Mouse (Mus musculus) midbrain, postnatal 0 days (tissue): Measurements from ENCODE around the gene Zeb2. TPM values are rescaled to one million over a fixed set of nuclear protein-coding genes. Genes with fewer than 3 reads are reported as not detected.

ENCODE experiments used
- ATAC-seq: fragments of 200-750 bp; cut with Nextera tagmentation; 2 replicates; pipeline ENCODE4 v1.8.0; 2017; ENCODE audit warnings: moderate number of reproducible peaks, mild to moderate bottlenecking, moderate TSS enrichment, moderate library complexity; ENCODE audit not compliant: low FRiP score
- DNase-seq: peaks from one replicate; pipeline ENCODE4 v3.0.0-alpha.2; 2015; ENCODE audit warnings: low spot score
- H3K27ac ChIP-seq: fragments of 300-500 bp; sonication (generic); 2 replicates; pipeline ENCODE4 v1.5.1; 2014; ENCODE audit warnings: low read depth, mild to moderate bottlenecking, low read length, mixed read lengths
- H3K27me3 ChIP-seq: fragments of 300-500 bp; sonication (generic); 2 replicates; pipeline ENCODE4 v1.6.1; 2014; ENCODE audit warnings: low read length, control low read depth, mixed read lengths; ENCODE audit not compliant: insufficient read depth
- H3K36me3 ChIP-seq: fragments of 300-500 bp; sonication (generic); 2 replicates; pipeline ENCODE4 v1.6.1; 2014; ENCODE audit warnings: low read length, control low read depth, mixed read lengths; ENCODE audit not compliant: insufficient read depth
- H3K4me1 ChIP-seq: fragments of 300-500 bp; sonication (generic); 2 replicates; pipeline ENCODE4 v1.6.1; 2014; ENCODE audit warnings: mild to moderate bottlenecking, control low read depth, antibody characterized with exemption, low read length, mixed read lengths; ENCODE audit not compliant: insufficient read depth
- H3K4me2 ChIP-seq: fragments of 300-500 bp; sonication (generic); 2 replicates; pipeline ENCODE4 v1.6.1; 2014; ENCODE audit warnings: low read depth, mild to moderate bottlenecking, low read length, mixed read lengths; ENCODE audit not compliant: poor library complexity, severe bottlenecking
- H3K4me3 ChIP-seq: fragments of 300-500 bp; sonication (generic); 2 replicates; pipeline ENCODE4 v1.5.1; 2014; ENCODE audit warnings: low read depth, mild to moderate bottlenecking, low read length, moderate library complexity
- H3K9ac ChIP-seq: fragments of 300-500 bp; sonication (generic); replicated peaks from 2 replicates; pipeline ENCODE4 v1.6.1; 2014; ENCODE audit warnings: mild to moderate bottlenecking, low read length, moderate library complexity, mixed read lengths; ENCODE audit not compliant: poor library complexity, severe bottlenecking
- H3K9me3 ChIP-seq: fragments of 300-500 bp; sonication (generic); 2 replicates; pipeline ENCODE4 v1.6.1; 2016; ENCODE audit warnings: low read length, control low read depth
- CTCF ChIP-seq: IDR thresholded peaks from 2 replicates; pipeline ENCODE4 v1.5.1; 2016; ENCODE audit warnings: antibody characterized with exemption, mild to moderate bottlenecking
- WGBS: fragments of 180-500 bp; shearing (Covaris S2); extraction: QIAGEN DNeasy Blood & Tissue Kit; methylation state at CpG from one replicate; pipeline ENCODE4 v1.1.7; 2014; 5-methylcytosine and 5-hydroxymethylcytosine counted together
- polyA plus RNA-seq: library from polyadenylated mRNA; unstranded; fragments of >200 nt; fragmentation: Nextera tagmentation; extraction: Ambion mirVana; gene quantifications from 2 replicates; pipeline ENCODE4 v1.2.1, GENCODE M21; 2015
- total RNA-seq: library from RNA; depleted of rRNA; stranded (reverse); fragments of >200 nt; gene quantifications from 2 replicates; pipeline ENCODE4 v1.2.3, GENCODE M21; 2014

The Zeb2 gene
- total and polyA plus RNA-seq, 2 experiments from 2014 or later: 15.3 to 39.6 TPM

DNA sequence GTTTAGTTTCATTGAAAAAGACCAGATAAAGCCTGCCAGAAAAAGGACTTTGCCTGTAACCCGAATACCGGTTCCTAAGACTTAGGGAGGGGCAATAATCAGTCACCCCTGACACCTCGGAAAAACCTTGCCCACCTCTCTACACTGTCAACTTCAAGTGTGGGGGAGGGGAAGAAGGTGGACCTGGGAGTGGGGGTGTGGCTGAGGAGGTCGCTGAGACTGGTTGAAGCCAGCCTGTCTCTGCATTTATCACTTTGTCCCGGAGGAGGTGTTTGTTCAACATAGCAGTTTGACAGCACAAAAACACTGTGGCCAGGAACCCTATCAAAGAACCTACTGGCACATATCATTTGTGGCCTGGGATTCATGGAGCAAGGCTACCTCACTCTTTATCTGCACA lies 19.2 kb downstream of the Zeb2 start:
- no peak for DNase-seq

DNA sequence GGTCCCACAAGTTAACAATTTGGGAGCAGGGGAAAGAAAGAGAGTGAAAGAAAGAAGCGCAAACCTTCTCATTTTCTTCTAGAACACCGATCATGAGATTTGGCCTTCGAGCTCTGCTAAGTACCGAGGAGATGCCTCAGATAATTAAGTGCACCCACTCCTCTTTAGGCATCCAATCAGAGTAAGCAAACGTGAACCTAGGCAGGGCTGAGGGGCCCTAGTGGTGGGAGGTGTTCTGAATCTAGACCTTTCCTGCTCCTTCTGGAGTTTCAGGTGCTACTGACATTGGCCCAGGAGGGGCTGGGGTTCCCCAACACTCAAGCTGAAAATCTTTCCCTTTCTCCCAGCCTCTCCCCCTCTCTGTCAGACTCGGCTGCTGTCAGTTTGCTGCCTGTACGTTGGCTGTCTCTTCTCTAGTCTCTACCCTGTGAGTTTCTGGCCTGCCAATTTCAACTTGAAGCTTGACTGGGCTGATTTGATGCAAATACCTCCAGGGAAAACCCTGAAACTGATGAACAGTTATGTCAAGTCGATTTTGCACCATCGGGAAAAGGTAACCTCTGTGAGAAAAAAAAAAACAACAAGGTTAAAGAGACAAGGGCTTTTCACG lies 20.5 kb downstream of the Zeb2 start:
- DNase-seq (no peak), ATAC-seq (no peak)
- H3K9ac ChIP-seq: no peak overlapping the region
- no peak overlapping the region; the same call in 1 of the 2 replicates for H3K4me2 ChIP-seq
- peak; percentile 30; the same call in 1 of the 2 replicates for TF ChIP-seq CTCF
- 0 out of 2 replicates have a peak, but pooled peaks cover 4% of the 10 kb centered on the region for H3K4me1 ChIP-seq
- 30% methylated on average over 10 of the region's 10 CpGs for WGBS
- peak overlapping the region; percentile 38; the same call in 1 of the 2 replicates for H3K27ac ChIP-seq
- no peaks in the 10 kb centered on the region for H3K27me3 ChIP-seq
- H3K4me3 ChIP-seq: no peak overlapping the region
- no peaks in the 10 kb centered on the region for H3K9me3 ChIP-seq
- no peaks in the 10 kb centered on the region for H3K36me3 ChIP-seq

More for the DNA sequence above, 19.2 kb downstream of the Zeb2 start:
- H3K36me3 ChIP-seq: no peaks in the 10 kb centered on the region
- no peak overlapping the region for H3K27ac ChIP-seq
- WGBS: 13% methylated on average over 5 of the region's 5 CpGs
- no peak for ATAC-seq
- no peak for TF ChIP-seq CTCF
- no peak overlapping the region for H3K4me3 ChIP-seq
- no peak overlapping the region for H3K4me2 ChIP-seq
- no peaks in the 10 kb centered on the region for H3K27me3 ChIP-seq
- H3K9ac ChIP-seq: no peak overlapping the region
- no peaks in the 10 kb centered on the region for H3K9me3 ChIP-seq
- H3K4me1 ChIP-seq: 0 out of 2 replicates have a peak, but pooled peaks cover 4% of the 10 kb centered on the region

DNA sequence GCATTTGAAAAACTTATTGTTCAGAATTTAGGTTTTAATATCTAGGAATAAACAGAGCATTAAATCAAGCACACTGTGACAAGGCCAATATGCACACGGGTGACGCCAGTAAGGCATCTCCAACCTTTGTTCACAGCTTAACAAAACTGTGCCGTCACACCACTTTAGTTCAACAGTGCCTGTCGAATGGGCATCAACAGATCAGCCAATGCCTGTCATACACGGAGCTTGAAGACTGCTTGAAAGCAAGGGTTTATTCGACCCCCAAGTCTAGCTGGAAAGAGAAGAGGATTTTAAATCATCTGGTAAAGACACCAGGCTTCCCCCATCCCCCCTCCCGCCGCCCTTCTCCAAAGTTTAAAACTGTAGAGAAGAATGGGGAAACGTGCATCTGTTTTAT lies 21.4 kb downstream of the Zeb2 start:
- Histone ChIP-seq H3K27ac (no peak overlapping the region), H3K4me1 (0 out of 2 replicates have a peak, but pooled peaks cover 4% of the 10 kb centered on the region), H3K4me2 (no peak overlapping the region), H3K36me3 (no peaks in the 10 kb centered on the region), H3K27me3 (no peaks in the 10 kb centered on the region), H3K9me3 (no peaks in the 10 kb centered on the region), H3K9ac (no peak overlapping the region), H3K4me3 (no peak overlapping the region)
- DNase-seq: no peak
- no peak for ATAC-seq
- 31% methylated on average over 9 of the region's 9 CpGs for whole genome bisulfite sequencing
- TF ChIP-seq CTCF: no peak

DNA sequence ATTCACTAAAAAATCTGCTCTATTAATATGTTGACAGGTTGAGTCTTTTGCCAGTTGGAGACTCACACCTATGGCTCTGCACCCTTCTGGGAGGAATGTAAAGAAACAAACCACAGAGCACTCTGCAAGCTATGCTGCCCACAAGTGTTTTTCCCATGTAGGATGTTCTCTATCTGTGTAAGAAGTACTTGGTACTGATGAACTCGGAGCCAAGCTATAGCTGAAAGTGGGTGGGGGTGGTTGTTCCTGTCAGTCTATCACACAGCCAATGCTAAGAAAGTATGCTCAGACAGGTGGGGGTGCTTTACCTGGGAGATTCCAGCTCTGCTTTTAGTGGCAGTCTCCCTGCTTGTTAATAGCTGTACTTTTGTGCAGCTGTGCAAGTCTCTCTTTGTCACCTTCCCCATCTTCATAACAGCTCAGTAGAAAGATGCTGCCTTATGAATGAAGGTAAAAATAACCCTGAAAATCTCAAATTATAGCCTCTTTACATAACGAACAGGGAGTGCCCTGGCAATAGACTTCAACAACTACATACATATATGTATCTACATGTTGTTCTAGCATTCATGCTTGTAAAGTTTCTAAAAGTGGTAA lies 22.7 kb downstream of the Zeb2 start:
- no peak overlapping the region for H3K9ac ChIP-seq
- no peak for DNase-seq
- no peak overlapping the region for H3K4me2 ChIP-seq
- ATAC-seq: no peak
- no peak for TF ChIP-seq CTCF
- no peak overlapping the region for H3K27ac ChIP-seq
- H3K36me3 ChIP-seq: no peaks in the 10 kb centered on the region
- 67% methylated on average over 2 of the region's 2 CpGs for WGBS
- H3K4me3 ChIP-seq: no peak overlapping the region
- 0 out of 2 replicates have a peak, but pooled peaks cover 4% of the 10 kb centered on the region for H3K4me1 ChIP-seq
- H3K9me3 ChIP-seq: no peaks in the 10 kb centered on the region
- no peaks in the 10 kb centered on the region for H3K27me3 ChIP-seq

DNA sequence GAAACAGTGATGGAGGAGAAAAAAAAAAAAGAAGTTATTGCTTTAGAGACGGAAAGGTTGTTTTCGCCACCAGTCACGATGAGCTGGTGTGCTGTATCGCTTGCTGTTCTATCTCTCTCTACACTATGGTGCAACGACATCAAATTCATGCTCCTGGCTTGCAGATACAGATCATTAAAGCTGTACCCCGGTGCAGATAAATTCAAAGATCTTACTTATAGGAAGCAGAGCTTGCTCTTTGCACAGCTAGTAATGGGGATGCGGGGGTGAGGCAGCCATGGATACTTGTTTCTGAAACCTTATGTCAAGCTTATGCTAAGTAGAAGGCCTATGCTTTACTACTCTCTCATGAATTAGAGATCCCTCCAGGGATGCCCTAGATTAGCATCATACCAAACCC lies 23.7 kb downstream of the Zeb2 start:
- Histone ChIP-seq H3K27me3 (no peaks in the 10 kb centered on the region), H3K9ac (no peak overlapping the region), H3K4me3 (no peak overlapping the region), H3K4me1 (peaks cover 9% of the 10 kb centered on the region; the same call in 1 of the 2 replicates), H3K9me3 (no peaks in the 10 kb centered on the region), H3K27ac (no peak overlapping the region), H3K36me3 (no peaks in the 10 kb centered on the region), H3K4me2 (no peak overlapping the region)
- WGBS: 75% methylated on average over 7 of the region's 7 CpGs
- ATAC-seq (no peak), DNase-seq (no peak)
- TF ChIP-seq CTCF: no peak

DNA sequence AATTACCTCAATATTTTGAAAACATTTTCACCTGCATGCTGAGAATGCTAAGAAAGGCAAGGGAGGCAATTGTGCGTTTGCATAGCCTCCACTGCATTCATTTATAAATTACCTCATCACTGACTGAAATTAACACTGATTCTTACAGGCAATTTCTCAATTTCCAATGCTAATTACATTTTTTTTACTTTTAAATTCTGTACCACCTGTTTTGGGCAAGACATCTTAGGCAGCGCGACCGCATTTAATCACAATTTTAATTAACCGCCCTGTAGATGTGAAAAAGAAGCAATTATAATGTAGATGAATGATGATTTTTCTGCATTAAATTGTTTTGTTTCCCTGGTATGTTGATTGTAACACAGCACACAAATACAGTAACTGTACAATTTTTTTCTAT lies 24.5 kb downstream of the Zeb2 start:
- Histone ChIP-seq H3K36me3 (no peaks in the 10 kb centered on the region), H3K4me1 (peaks cover 10% of the 10 kb centered on the region; the same call in 1 of the 2 replicates), H3K9ac (no peak overlapping the region), H3K4me3 (no peak overlapping the region), H3K27me3 (no peaks in the 10 kb centered on the region), H3K9me3 (no peaks in the 10 kb centered on the region), H3K4me2 (no peak overlapping the region), H3K27ac (no peak overlapping the region)
- DNase-seq: no peak
- no peak for TF ChIP-seq CTCF
- WGBS: 79% methylated on average over 5 of the region's 5 CpGs
- no peak for ATAC-seq
